Mouse (Mus musculus) erythroblast, embryonic 14.5 days (primary cell): ENCODE measurements around the gene Tiam2.

Experiments
- GATA1 ChIP-seq: IDR thresholded peaks from 2 replicates; pipeline ENCODE4 v1.6.1; 2012; ENCODE audit warnings: low read length, inconsistent platforms, mixed read lengths
- TAL1 ChIP-seq: IDR thresholded peaks from 3 replicates; pipeline ENCODE4 v1.6.1; 2012; ENCODE audit warnings: low read length, inconsistent platforms, mixed read lengths

GRCm38 (mm10) chr17:3351668-3352067 lies 25.3 kb downstream of the Tiam2 start:
- TF ChIP-seq GATA1 (no peak), TAL1 (no peak)
